10 mouse cellular contexts compared by ENCODE assay signal in genomic region chr4:150523351-150523750, GRCm38 (mm10).
A peak's percentile ranks its signal among the peaks of the same experiment; 100 is the strongest.
DNase-seq lines count a peak whose midpoint lies in the region; ATAC-seq and TF ChIP-seq lines count a peak whose summit lies in the region.
"Had no signal": no experiment of that assay in that cellular context is flagged by ENCODE, and none has a peak within 500 bp of the region (broad histone marks: within the 10 kb centered on the region; RNA-seq: fewer than 3 reads in every experiment).

No protein-coding gene starts in this region.

- no peaks in the 10 kb centered on the region for H3K27me3 ChIP-seq in lung, embryonic 15.5 days
- H3K27me3 ChIP-seq in liver, embryonic 14.5 days (ENCODE audit: control insufficient read depth, insufficient read depth, low read length) = no peaks in the 10 kb centered on the region
- no peaks in the 10 kb centered on the region for H3K27me3 ChIP-seq in stomach, embryonic 16.5 days (ENCODE audit: control insufficient read depth, insufficient read depth, low read length)

- H3K4me1 ChIP-seq in lung, embryonic 15.5 days = no peaks in the 10 kb centered on the region
- peaks cover 36 to 44% of the 10 kb centered on the region in 2 experiments for H3K4me1 ChIP-seq in liver, embryonic 14.5 days (replicated peaks; ENCODE audit: control insufficient read depth in 2 of 2, insufficient read depth in 2 of 2, low read length in 1 of 2)
- H3K4me1 ChIP-seq in stomach, embryonic 16.5 days (ENCODE audit: control insufficient read depth, insufficient read depth, low read length) = peaks cover 6% of the 10 kb centered on the region; the same call in 1 of the 2 replicates

- peak; percentile 55; the same call in 1 of the 2 replicates for ATAC-seq in lung, embryonic 15.5 days (ENCODE audit: borderline replicate concordance, extremely low read depth, low FRiP score, low TSS enrichment)
- ATAC-seq in liver, embryonic 14.5 days (ENCODE audit: insufficient read depth) = peak; percentile 77
- 0 out of 2 replicates have a peak, but pooled peaks have one; percentile 16 for ATAC-seq in stomach, embryonic 16.5 days (ENCODE audit: insufficient read depth, low FRiP score)

- no peak overlapping the region for H3K9ac ChIP-seq in lung, embryonic 15.5 days
- H3K9ac ChIP-seq in liver, embryonic 14.5 days (replicated peaks) = no peak overlapping the region; the same call in none of the 2 replicates
- H3K9ac ChIP-seq in stomach, embryonic 16.5 days (ENCODE audit: low read length) = no peak overlapping the region

- TF ChIP-seq CTCF in liver, embryonic 14.5 days (IDR thresholded peaks at IDR 0.05; ENCODE audit: low read depth) = no peak

- no peak overlapping the region for H3K4me3 ChIP-seq in lung, embryonic 15.5 days
- H3K4me3 ChIP-seq in liver, embryonic 14.5 days (ENCODE audit: insufficient read depth in 1 of 2, low read depth in 2 of 2, low read length in 2 of 2) = no peak overlapping the region
- H3K4me3 ChIP-seq in stomach, embryonic 16.5 days (replicated peaks; ENCODE audit: low read length) = no peak overlapping the region
- H3K4me3 ChIP-seq: left cerebral cortex, adult 2 months had no signal

- H3K27ac ChIP-seq in lung, embryonic 15.5 days = no peak overlapping the region
- peak overlapping the region; percentile 80 for H3K27ac ChIP-seq in liver, embryonic 14.5 days
- H3K27ac ChIP-seq in stomach, embryonic 16.5 days (ENCODE audit: low read length) = no peak overlapping the region
- H3K27ac ChIP-seq: left cerebral cortex, adult 2 months had no signal

- TF ChIP-seq EP300 in liver, embryonic 14.5 days (IDR thresholded peaks at IDR 0.05; ENCODE audit: low read depth) = peak; percentile 67

- H3K4me2 ChIP-seq in lung, embryonic 15.5 days = no peak overlapping the region
- H3K4me2 ChIP-seq in liver, embryonic 14.5 days (ENCODE audit: low read depth) = peak overlapping the region; percentile 24; the same call in 1 of the 2 replicates
- H3K4me2 ChIP-seq in stomach, embryonic 16.5 days (ENCODE audit: low read depth, low read length) = no peak overlapping the region

- no peak for DNase-seq in lung, postnatal 25 days (ENCODE audit: low spot score)
- DNase-seq in c-Kit-positive CD71-negative TER-119-negative erythroid progenitor cells, embryonic 14.5 days (ENCODE audit: low read depth) = peak; percentile 23
- DNase-seq in liver, embryonic 14.5 days (ENCODE audit: low read depth in 3 of 3, low spot score in 3 of 3) = peak; percentile 68 to 73 (median 72)
- DNase-seq in cerebellum, postnatal 4 days (ENCODE audit: low spot score in 2 of 2) = no peak
- DNase-seq in thymus, postnatal 36 days = no peak
- DNase-seq: lung, postnatal 4 days; thymus, postnatal 25 days had no signal

- no peaks in the 10 kb centered on the region for H3K9me3 ChIP-seq in lung, embryonic 15.5 days
- no peaks in the 10 kb centered on the region for H3K9me3 ChIP-seq in liver, embryonic 14.5 days (ENCODE audit: control insufficient read depth, low read length)
- H3K9me3 ChIP-seq in stomach, embryonic 16.5 days (replicated peaks; ENCODE audit: control insufficient read depth, low read length) = no peaks in the 10 kb centered on the region

- H3K36me3 ChIP-seq in lung, embryonic 15.5 days = no peaks in the 10 kb centered on the region
- H3K36me3 ChIP-seq in liver, embryonic 14.5 days (replicated peaks; ENCODE audit: control insufficient read depth, insufficient read depth, low read depth) = no peaks in the 10 kb centered on the region
- no peaks in the 10 kb centered on the region for H3K36me3 ChIP-seq in stomach, embryonic 16.5 days (ENCODE audit: control insufficient read depth, insufficient read depth, low read length)

Comparison
In these comparisons a context has a peak if more than half of its experiments do, and no peak if none do; other contexts are left out.
1. ATAC-seq: peak in every context shown above with its lines; median percentile 77 in liver, embryonic 14.5 days; 55 in lung, embryonic 15.5 days; 16 in stomach, embryonic 16.5 days.
2. DNase-seq: peak in c-Kit-positive CD71-negative TER-119-negative erythroid progenitor cells, embryonic 14.5 days (single experiment) and liver, embryonic 14.5 days (3 of 3); none in lung, postnatal 25 days (single experiment), cerebellum, postnatal 4 days (0 of 2) and thymus, postnatal 36 days (0 of 2).